Mouse (Mus musculus) forebrain, embryonic 13.5 days (tissue): ENCODE measurements around the gene 2410137M14Rik. TPM values are rescaled to one million over a fixed set of nuclear protein-coding genes. Genes with fewer than 3 reads are reported as not detected.
A peak's percentile ranks its signal among the peaks of the same experiment; 100 is the strongest.

Experiments
- ATAC-seq: fragments of 200-750 bp; cut with Nextera tagmentation; 2 replicates; pipeline ENCODE4 v1.8.0; 2017
- H3K27ac ChIP-seq: fragments of 300-500 bp; sonication (generic); 2 replicates; pipeline ENCODE4 v1.5.1; 2015; ENCODE audit warnings: inconsistent platforms, mild to moderate bottlenecking, moderate library complexity
- H3K27me3 ChIP-seq: fragments of 300-500 bp; sonication (generic); 2 replicates; pipeline ENCODE4 v1.6.1; 2015; ENCODE audit warnings: mild to moderate bottlenecking, inconsistent platforms
- H3K36me3 ChIP-seq: fragments of 300-500 bp; sonication (generic); 2 replicates; pipeline ENCODE4 v1.6.1; 2015; ENCODE audit warnings: mild to moderate bottlenecking, inconsistent platforms; ENCODE audit not compliant: poor library complexity, severe bottlenecking
- H3K4me1 ChIP-seq: fragments of 300-500 bp; sonication (generic); 2 replicates; pipeline ENCODE4 v1.6.1; 2015; ENCODE audit warnings: inconsistent platforms
- H3K4me2 ChIP-seq: fragments of 300-500 bp; sonication (generic); 2 replicates; pipeline ENCODE4 v1.6.1; 2015; ENCODE audit warnings: inconsistent platforms, mild to moderate bottlenecking, moderate library complexity
- H3K4me3 ChIP-seq: fragments of 300-500 bp; sonication (generic); 2 replicates; pipeline ENCODE4 v1.5.1; 2015; ENCODE audit warnings: mild to moderate bottlenecking, inconsistent platforms
- H3K9ac ChIP-seq: fragments of 300-500 bp; sonication (generic); 2 replicates; pipeline ENCODE4 v1.6.1; 2015; ENCODE audit warnings: mild to moderate bottlenecking, inconsistent platforms
- H3K9me3 ChIP-seq: fragments of 300-500 bp; sonication (generic); replicated peaks from 2 replicates; pipeline ENCODE4 v1.6.1; 2016; ENCODE audit warnings: inconsistent platforms
- WGBS: fragments of 180-500 bp; shearing (Covaris S2); methylation state at CpG from one replicate; pipeline ENCODE4 v1.1.7; 2015; 5-methylcytosine and 5-hydroxymethylcytosine counted together
- polyA plus RNA-seq: library from polyadenylated mRNA; unstranded; fragments of >200 nt; fragmentation: Nextera tagmentation; extraction: Ambion mirVana; gene quantifications from 2 replicates; pipeline ENCODE4 v1.2.1, GENCODE M21; 2015

The 2410137M14Rik gene
- polyA plus RNA-seq, 1 experiment from 2014 or later, result 0.48 TPM

GRCm38 (mm10) chr17:37009460-37010042 is 28.5 kb upstream of the 2410137M14Rik start:
- H3K4me2 ChIP-seq, result no peak overlapping the region
- no peak for ATAC-seq
- H3K4me3 ChIP-seq, result no peak overlapping the region
- peaks cover 74% of the 10 kb centered on the region for H3K36me3 ChIP-seq
- peaks cover 12% of the 10 kb centered on the region for H3K4me1 ChIP-seq
- WGBS, result 96% methylated on average over 17 of the region's 17 CpGs
- no peak overlapping the region for H3K27ac ChIP-seq
- H3K9me3 ChIP-seq, result no peaks in the 10 kb centered on the region
- H3K9ac ChIP-seq, result no peak overlapping the region
- H3K27me3 ChIP-seq, result no peaks in the 10 kb centered on the region

- Histone ChIP-seq H3K4me1 (peaks cover 22% of the 10 kb centered on the region), H3K36me3 (peaks cover 76% of the 10 kb centered on the region), H3K27ac (no peak overlapping the region), H3K4me3 (no peak overlapping the region), H3K9ac (no peak overlapping the region), H3K4me2 (no peak overlapping the region), H3K27me3 (no peaks in the 10 kb centered on the region), H3K9me3 (no peaks in the 10 kb centered on the region)
- WGBS, result 91% methylated on average over 6 of the region's 6 CpGs
- ATAC-seq, result no peak
These were observed 27.1 kb upstream of the 2410137M14Rik start for GRCm38 (mm10) chr17:37008161-37008560.

GRCm38 (mm10) chr17:37003366-37003765 is 22.3 kb upstream of the 2410137M14Rik start:
- peak overlapping the region; percentile 70 for H3K4me2 ChIP-seq
- H3K9ac ChIP-seq, result peak overlapping the region; percentile 98
- peaks cover 18% of the 10 kb centered on the region for H3K4me1 ChIP-seq
- no peaks in the 10 kb centered on the region for H3K9me3 ChIP-seq
- 31% methylated on average over 4 of the region's 4 CpGs for WGBS
- peaks cover 37% of the 10 kb centered on the region for H3K36me3 ChIP-seq
- H3K27me3 ChIP-seq, result no peaks in the 10 kb centered on the region
- H3K4me3 ChIP-seq, result peak overlapping the region; percentile 83
- ATAC-seq, result no peak; the same call in 1 of the 2 replicates
- H3K27ac ChIP-seq, result peak overlapping the region; percentile 96

GRCm38 (mm10) chr17:37002364-37003330 is 21.6 kb upstream of the 2410137M14Rik start:
- H3K27ac ChIP-seq, result peak overlapping the region; percentile 96
- H3K9me3 ChIP-seq, result no peaks in the 10 kb centered on the region
- peaks cover 18% of the 10 kb centered on the region for H3K4me1 ChIP-seq
- peak overlapping the region; percentile 98 for H3K9ac ChIP-seq
- WGBS, result under 1% methylated on average over 49 of the region's 49 CpGs
- peaks cover 29% of the 10 kb centered on the region for H3K36me3 ChIP-seq
- H3K4me2 ChIP-seq, result peak overlapping the region; percentile 70
- H3K27me3 ChIP-seq, result no peaks in the 10 kb centered on the region
- peak overlapping the region; percentile 83 for H3K4me3 ChIP-seq
- peak; percentile 90 for ATAC-seq

- Histone ChIP-seq H3K27ac (no peak within 1 kb of the TSS), H3K9me3 (no peaks in the 10 kb centered on the region), H3K36me3 (peaks cover 12% of the 10 kb centered on the region), H3K9ac (no peak within 1 kb of the TSS), H3K4me2 (peak within 1 kb of the TSS; percentile 70), H3K4me3 (peak within 1 kb of the TSS; percentile 83; the same call in 1 of the 2 replicates), H3K4me1 (peaks cover 14% of the 10 kb centered on the region), H3K27me3 (no peaks in the 10 kb centered on the region)
- 95% methylated on average over 7 of the region's 7 CpGs for WGBS
- no peak for ATAC-seq
These were observed 19.8 kb upstream of the 2410137M14Rik start, which contains the start of gene Zfp57 for GRCm38 (mm10) chr17:37000863-37001262. Zfp57 (plus strand) TSS chr17:37001163.

- Histone ChIP-seq H3K9me3 (no peaks in the 10 kb centered on the region), H3K36me3 (no peaks in the 10 kb centered on the region), H3K4me2 (no peak overlapping the region), H3K27ac (no peak overlapping the region), H3K4me3 (no peak overlapping the region), H3K27me3 (no peaks in the 10 kb centered on the region), H3K9ac (no peak overlapping the region), H3K4me1 (no peaks in the 10 kb centered on the region)
- WGBS, result 75% methylated on average over 2 of the region's 2 CpGs
- ATAC-seq, result no peak
These were observed 17.4 kb upstream of the 2410137M14Rik start for GRCm38 (mm10) chr17:36998477-36998876.

GRCm38 (mm10) chr17:36997033-36997735 is 16.1 kb upstream of the 2410137M14Rik start:
- H3K27ac ChIP-seq, result no peak overlapping the region
- no peaks in the 10 kb centered on the region for H3K9me3 ChIP-seq
- no peak overlapping the region for H3K4me3 ChIP-seq
- ATAC-seq, result peak; percentile 57; the same call in 1 of the 2 replicates
- H3K36me3 ChIP-seq, result no peaks in the 10 kb centered on the region
- 32% methylated on average over 7 of the region's 7 CpGs for WGBS
- H3K9ac ChIP-seq, result no peak overlapping the region
- no peaks in the 10 kb centered on the region for H3K4me1 ChIP-seq
- H3K27me3 ChIP-seq, result no peaks in the 10 kb centered on the region
- no peak overlapping the region for H3K4me2 ChIP-seq

- ATAC-seq, result no peak
- H3K27me3 ChIP-seq, result no peaks in the 10 kb centered on the region
- 48% methylated on average over 3 of the region's 3 CpGs for WGBS
These were observed 14.4 kb upstream of the 2410137M14Rik start for GRCm38 (mm10) chr17:36995448-36995847.

GRCm38 (mm10) chr17:36994528-36994927 is 13.5 kb upstream of the 2410137M14Rik start:
- WGBS, result 87% methylated on average over 2 of the region's 2 CpGs

More at GRCm38 (mm10) chr17:36995448-36995847, 14.4 kb upstream of the 2410137M14Rik start:
- no peaks in the 10 kb centered on the region for H3K9me3 ChIP-seq
- no peak overlapping the region for H3K27ac ChIP-seq
- no peak overlapping the region for H3K9ac ChIP-seq
- H3K36me3 ChIP-seq, result no peaks in the 10 kb centered on the region
- H3K4me3 ChIP-seq, result no peak overlapping the region
- H3K4me1 ChIP-seq, result no peaks in the 10 kb centered on the region
- H3K4me2 ChIP-seq, result no peak overlapping the region

GRCm38 (mm10) chr17:36993770-36994325 is 12.8 kb upstream of the 2410137M14Rik start:
- Histone ChIP-seq H3K36me3 (no peaks in the 10 kb centered on the region), H3K27me3 (peaks cover 12% of the 10 kb centered on the region), H3K4me2 (no peak overlapping the region), H3K4me3 (no peak overlapping the region), H3K9me3 (no peaks in the 10 kb centered on the region), H3K9ac (no peak overlapping the region), H3K27ac (no peak overlapping the region), H3K4me1 (no peaks in the 10 kb centered on the region)
- WGBS, result 86% methylated on average over 4 of the region's 4 CpGs
- ATAC-seq, result no peak

More at GRCm38 (mm10) chr17:36994528-36994927, 13.5 kb upstream of the 2410137M14Rik start:
- no peak overlapping the region for H3K4me3 ChIP-seq
- H3K4me1 ChIP-seq, result no peaks in the 10 kb centered on the region
- H3K36me3 ChIP-seq, result no peaks in the 10 kb centered on the region
- no peak overlapping the region for H3K9ac ChIP-seq
- peaks cover 5% of the 10 kb centered on the region for H3K27me3 ChIP-seq
- H3K27ac ChIP-seq, result no peak overlapping the region
- no peaks in the 10 kb centered on the region for H3K9me3 ChIP-seq
- ATAC-seq, result no peak
- no peak overlapping the region for H3K4me2 ChIP-seq

GRCm38 (mm10) chr17:36992336-36993104 is 11.5 kb upstream of the 2410137M14Rik start:
- Histone ChIP-seq H3K9ac (no peak overlapping the region), H3K9me3 (no peaks in the 10 kb centered on the region), H3K4me1 (no peaks in the 10 kb centered on the region), H3K36me3 (no peaks in the 10 kb centered on the region), H3K27me3 (peaks cover 25% of the 10 kb centered on the region), H3K27ac (no peak overlapping the region), H3K4me2 (no peak overlapping the region), H3K4me3 (no peak overlapping the region)
- WGBS, result 75% methylated on average over 3 of the region's 3 CpGs
- no peak for ATAC-seq
